Mouse (Mus musculus): Measurements from ENCODE around the gene Iqgap3. TPM values are rescaled to one million over a fixed set of nuclear protein-coding genes. Genes with fewer than 3 reads are reported as not detected.

Iqgap3 gene
- polyA plus RNA-seq, 1 experiment from 2014 or later = 20.9 TPM

DNA sequence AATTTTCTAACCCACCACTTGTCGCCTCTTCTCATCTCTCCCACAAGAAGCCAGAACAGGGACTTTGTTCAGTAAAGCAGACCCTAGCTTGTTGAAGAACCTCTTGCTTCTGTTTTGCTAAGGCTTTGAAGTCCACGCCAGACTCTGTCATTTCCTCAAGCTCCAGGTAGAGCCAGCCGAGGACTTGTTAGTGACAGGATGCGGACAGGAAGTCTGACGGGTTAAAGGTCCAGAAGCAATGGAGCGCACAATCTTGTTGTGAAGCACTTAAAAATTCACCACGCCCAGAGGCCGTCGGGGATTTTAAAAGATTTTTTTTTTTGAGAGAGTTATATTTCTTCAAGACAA, 59.6 kb downstream of the Iqgap3 start:
- Histone ChIP-seq H3K36me3 (ENCODE audit: insufficient read depth, low read length) (no peaks in the 10 kb centered on the region), H3K4me1 (ENCODE audit: insufficient read depth, low read length) (peaks cover 63% of the 10 kb centered on the region), H3K4me2 (replicated peaks; ENCODE audit: low read depth, low read length) (peak overlapping the region; percentile 76), H3K9ac (replicated peaks; ENCODE audit: low read length) (peak overlapping the region; percentile 77), H3K4me3 (ENCODE audit: low read length) (peak overlapping the region; percentile 86), H3K27ac (ENCODE audit: low read length) (peak overlapping the region; percentile 97), H3K27me3 (ENCODE audit: insufficient read depth, low read length) (no peaks in the 10 kb centered on the region), H3K9me3 (ENCODE audit: low read length) (no peaks in the 10 kb centered on the region)
- WGBS = 6% methylated on average over 9 of the region's 9 CpGs
- no peak for ATAC-seq (ENCODE audit: low FRiP score, low TSS enrichment)

DNA sequence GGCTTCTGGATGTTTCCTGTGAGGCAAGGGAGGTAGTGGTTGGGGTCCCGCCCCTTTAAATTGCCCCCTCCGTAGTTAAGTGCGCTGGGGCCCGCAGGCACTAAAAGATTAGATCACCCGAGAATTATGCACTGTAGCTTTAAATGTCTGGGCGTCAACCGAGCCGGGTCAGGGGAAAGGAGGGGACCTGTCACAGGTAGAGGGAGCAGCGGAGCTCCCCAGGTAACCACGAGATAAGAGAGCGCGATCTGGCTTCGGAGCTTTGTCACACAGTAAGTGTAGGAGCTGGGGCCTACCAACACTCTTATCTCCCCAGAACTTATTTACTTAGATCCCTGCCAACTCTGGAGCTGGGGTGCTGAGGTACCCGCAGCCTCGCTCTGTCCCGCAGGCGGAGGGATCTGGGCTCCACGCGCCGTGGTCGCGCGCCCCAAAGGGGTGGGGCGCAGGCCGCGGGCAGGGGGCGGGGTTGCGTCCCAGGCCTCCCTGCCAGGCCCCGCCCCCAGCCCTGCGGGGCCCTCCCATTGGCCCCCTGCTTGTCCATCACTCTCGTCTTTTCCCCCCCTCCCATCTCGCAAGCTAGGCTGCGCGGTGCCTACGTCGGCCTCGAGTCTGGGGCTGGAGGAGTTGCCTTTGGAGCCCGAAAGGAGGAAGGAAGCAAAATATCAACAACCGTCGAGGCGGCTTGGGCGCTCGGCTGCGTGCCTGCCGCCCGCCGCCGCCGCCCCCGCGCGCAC, 60.2 kb downstream of the Iqgap3 start, which contains the start of gene Mef2d:
Gene Mef2d, plus strand, starts transcription at position 586 of the 737 bp plus-strand sequence.
- H3K4me1 ChIP-seq (ENCODE audit: insufficient read depth, low read length) = peaks cover 68% of the 10 kb centered on the region
- WGBS = under 1% methylated on average over 51 of the region's 52 CpGs
- peak within 1 kb of the TSS; percentile 86 for H3K4me3 ChIP-seq (ENCODE audit: low read length)
- peak; percentile 86 for ATAC-seq (ENCODE audit: low FRiP score, low TSS enrichment)
- no peaks in the 10 kb centered on the region for H3K27me3 ChIP-seq (ENCODE audit: insufficient read depth, low read length)
- no peaks in the 10 kb centered on the region for H3K9me3 ChIP-seq (ENCODE audit: low read length)
- H3K27ac ChIP-seq (ENCODE audit: low read length) = peak within 1 kb of the TSS; percentile 97
- no peaks in the 10 kb centered on the region for H3K36me3 ChIP-seq (ENCODE audit: insufficient read depth, low read length)
- peak within 1 kb of the TSS; percentile 76 for H3K4me2 ChIP-seq (replicated peaks; ENCODE audit: low read depth, low read length)
- H3K9ac ChIP-seq (replicated peaks; ENCODE audit: low read length) = peak within 1 kb of the TSS; percentile 77

DNA sequence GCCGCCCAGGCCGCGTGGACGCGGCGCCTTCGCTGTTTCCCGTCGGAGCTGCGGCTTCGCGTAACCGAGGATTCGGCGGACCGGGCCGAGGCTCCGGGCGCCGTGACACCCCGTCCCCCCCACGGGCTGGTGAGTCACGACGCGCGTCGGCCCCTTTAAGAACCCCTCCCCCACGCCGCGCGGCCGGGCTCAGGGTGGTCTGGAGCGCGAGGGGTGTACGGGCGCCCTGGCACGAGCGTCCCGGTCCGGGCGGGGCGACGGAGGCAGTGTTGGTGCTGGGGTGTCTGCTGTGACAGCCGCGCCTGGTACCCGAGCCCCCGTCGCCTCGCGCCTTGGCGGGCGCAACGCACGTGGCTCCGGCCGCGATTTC, 60.8 kb downstream of the Iqgap3 start:
- under 1% methylated on average over 49 of the region's 57 CpGs for WGBS

DNA sequence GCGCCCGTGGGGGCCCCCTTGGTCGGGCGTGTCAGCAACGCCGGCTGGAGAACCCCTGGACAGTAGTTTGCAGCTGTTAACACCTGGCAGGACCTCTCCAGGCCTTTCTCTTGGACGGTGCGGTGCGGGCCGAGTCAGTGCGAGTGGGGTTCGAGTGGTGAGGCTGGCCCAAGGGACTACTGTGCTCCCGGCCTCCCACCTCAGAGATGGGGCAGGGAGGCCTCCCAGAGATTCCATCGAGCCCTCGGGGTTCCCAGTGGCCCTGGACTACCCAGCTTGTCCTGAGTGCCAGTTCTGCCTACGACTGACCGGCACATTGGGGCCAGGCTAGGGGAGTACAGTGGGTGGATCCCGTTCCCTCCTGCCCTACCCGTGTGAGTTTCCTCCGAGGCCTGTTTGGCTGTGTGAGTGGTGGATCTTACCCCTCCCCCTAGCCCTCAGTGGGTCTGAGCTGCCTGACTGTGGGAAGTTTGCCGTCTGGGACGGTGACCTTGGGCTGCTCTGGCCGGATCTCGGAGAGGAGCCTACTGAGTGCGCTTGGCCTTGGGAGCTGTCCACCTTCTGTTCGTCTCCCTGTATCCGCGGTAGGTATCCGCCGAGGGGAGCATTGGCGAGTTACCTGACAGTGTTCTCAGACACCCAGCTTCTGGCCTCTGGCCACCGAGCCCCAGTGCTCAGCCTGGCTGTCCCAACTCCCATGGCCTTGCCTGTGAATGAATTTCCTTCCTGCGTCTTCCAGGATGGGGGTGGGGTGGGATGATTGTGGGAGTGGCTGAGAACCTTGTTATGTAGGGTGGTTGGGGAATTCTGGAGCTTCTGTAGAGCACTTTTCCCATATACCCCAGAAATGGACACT, 61.4 kb downstream of the Iqgap3 start:
- Histone ChIP-seq H3K4me1 (ENCODE audit: insufficient read depth, low read length) (peaks cover 71% of the 10 kb centered on the region), H3K4me2 (replicated peaks; ENCODE audit: low read depth, low read length) (peak overlapping the region; percentile 76), H3K27ac (ENCODE audit: low read length) (peak overlapping the region; percentile 97), H3K4me3 (ENCODE audit: low read length) (peak overlapping the region; percentile 86), H3K9me3 (ENCODE audit: low read length) (no peaks in the 10 kb centered on the region), H3K9ac (replicated peaks; ENCODE audit: low read length) (peak overlapping the region; percentile 77), H3K27me3 (ENCODE audit: insufficient read depth, low read length) (no peaks in the 10 kb centered on the region), H3K36me3 (ENCODE audit: insufficient read depth, low read length) (no peaks in the 10 kb centered on the region)
- ATAC-seq (ENCODE audit: low FRiP score, low TSS enrichment) = peak; percentile 8; the same call in 1 of the 2 replicates
- under 1% methylated on average over 33 of the region's 33 CpGs for WGBS

More for the DNA sequence above, 60.8 kb downstream of the Iqgap3 start:
- Histone ChIP-seq H3K36me3 (ENCODE audit: insufficient read depth, low read length) (no peaks in the 10 kb centered on the region), H3K4me1 (ENCODE audit: insufficient read depth, low read length) (peaks cover 71% of the 10 kb centered on the region), H3K27me3 (ENCODE audit: insufficient read depth, low read length) (no peaks in the 10 kb centered on the region), H3K4me3 (ENCODE audit: low read length) (peak overlapping the region; percentile 86), H3K9ac (replicated peaks; ENCODE audit: low read length) (peak overlapping the region; percentile 77), H3K9me3 (ENCODE audit: low read length) (no peaks in the 10 kb centered on the region), H3K27ac (ENCODE audit: low read length) (peak overlapping the region; percentile 97), H3K4me2 (replicated peaks; ENCODE audit: low read depth, low read length) (peak overlapping the region; percentile 76)
- peak; percentile 20 for ATAC-seq (ENCODE audit: low FRiP score, low TSS enrichment)

DNA sequence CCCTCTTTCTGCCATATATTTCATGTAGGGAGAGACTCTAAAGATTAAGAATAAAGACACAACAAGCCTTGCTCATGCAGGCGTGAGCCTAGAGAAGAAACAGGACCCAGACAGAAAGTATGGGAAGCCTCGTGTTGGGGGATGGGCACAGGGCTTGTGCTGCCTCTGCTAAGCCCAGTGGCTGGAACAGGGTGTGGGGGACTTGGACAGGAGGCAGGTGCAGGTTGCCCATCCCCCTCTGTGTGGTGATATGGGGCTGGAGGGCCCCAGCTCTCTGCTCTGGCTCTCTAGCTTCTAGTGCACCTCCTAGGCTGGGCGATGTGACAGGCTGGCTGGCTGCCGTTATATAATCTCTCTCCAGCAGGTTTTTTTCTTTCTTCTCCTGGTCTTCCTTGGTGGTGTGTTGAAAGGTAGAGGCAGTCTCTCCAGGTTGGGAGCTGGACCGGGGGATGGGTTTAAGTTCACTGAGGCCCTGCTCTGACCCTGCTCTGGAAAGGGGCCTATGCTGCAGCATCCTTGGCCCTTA, 62.3 kb downstream of the Iqgap3 start:
- ATAC-seq (ENCODE audit: low FRiP score, low TSS enrichment) = no peak
- Histone ChIP-seq H3K27me3 (ENCODE audit: insufficient read depth, low read length) (no peaks in the 10 kb centered on the region), H3K27ac (ENCODE audit: low read length) (peak overlapping the region; percentile 97), H3K4me3 (ENCODE audit: low read length) (peak overlapping the region; percentile 86), H3K9me3 (ENCODE audit: low read length) (no peaks in the 10 kb centered on the region), H3K9ac (replicated peaks; ENCODE audit: low read length) (peak overlapping the region; percentile 77), H3K4me1 (ENCODE audit: insufficient read depth, low read length) (peaks cover 76% of the 10 kb centered on the region), H3K36me3 (ENCODE audit: insufficient read depth, low read length) (no peaks in the 10 kb centered on the region), H3K4me2 (replicated peaks; ENCODE audit: low read depth, low read length) (peak overlapping the region; percentile 76)
- 16% methylated on average over 5 of the region's 5 CpGs for WGBS

DNA sequence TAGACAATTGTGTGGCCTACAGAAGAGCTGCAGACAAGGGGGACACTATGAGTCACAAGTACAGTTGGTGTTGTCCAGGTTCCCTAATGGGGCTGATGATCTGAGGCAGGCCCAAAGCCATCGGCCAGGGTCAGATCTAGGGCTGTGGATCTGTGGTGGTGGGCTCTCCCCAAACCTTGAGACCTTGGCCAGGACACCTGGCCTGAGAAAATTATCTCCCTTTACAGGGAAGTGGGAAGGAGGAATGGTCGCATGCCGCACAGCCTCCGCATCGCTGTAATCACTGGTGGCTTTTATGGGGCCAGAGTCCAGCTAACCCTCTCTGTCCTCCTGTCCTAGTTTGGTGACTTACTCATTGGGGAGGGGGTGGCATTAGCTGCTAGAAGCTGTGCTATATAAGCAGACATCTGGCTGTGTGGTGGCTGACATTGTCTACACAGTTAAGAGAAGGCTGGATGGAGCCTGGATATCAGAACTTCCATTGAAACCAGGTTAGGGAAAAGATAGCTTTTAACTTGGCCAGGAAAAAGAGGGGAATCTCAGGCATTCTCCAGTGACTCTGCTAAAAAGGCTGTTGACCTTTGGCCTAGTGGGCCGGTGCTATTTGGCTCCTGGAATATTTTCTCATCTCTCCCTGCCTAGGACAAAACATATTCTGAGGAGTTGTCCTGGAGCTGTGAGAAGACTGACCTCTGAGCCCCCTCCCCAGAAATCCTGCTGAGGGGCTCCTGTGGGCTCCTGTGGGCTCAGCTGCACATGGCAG, 63.1 kb downstream of the Iqgap3 start:
- Histone ChIP-seq H3K27me3 (ENCODE audit: insufficient read depth, low read length) (no peaks in the 10 kb centered on the region), H3K9ac (replicated peaks; ENCODE audit: low read length) (peak overlapping the region; percentile 77; the same call in 1 of the 2 replicates), H3K4me1 (ENCODE audit: insufficient read depth, low read length) (peaks cover 76% of the 10 kb centered on the region), H3K36me3 (ENCODE audit: insufficient read depth, low read length) (no peaks in the 10 kb centered on the region), H3K27ac (ENCODE audit: low read length) (no peak overlapping the region), H3K4me3 (ENCODE audit: low read length) (peak overlapping the region; percentile 86), H3K4me2 (replicated peaks; ENCODE audit: low read depth, low read length) (peak overlapping the region; percentile 76), H3K9me3 (ENCODE audit: low read length) (no peaks in the 10 kb centered on the region)
- no peak for ATAC-seq (ENCODE audit: low FRiP score, low TSS enrichment)
- WGBS = 52% methylated on average over 6 of the region's 6 CpGs

DNA sequence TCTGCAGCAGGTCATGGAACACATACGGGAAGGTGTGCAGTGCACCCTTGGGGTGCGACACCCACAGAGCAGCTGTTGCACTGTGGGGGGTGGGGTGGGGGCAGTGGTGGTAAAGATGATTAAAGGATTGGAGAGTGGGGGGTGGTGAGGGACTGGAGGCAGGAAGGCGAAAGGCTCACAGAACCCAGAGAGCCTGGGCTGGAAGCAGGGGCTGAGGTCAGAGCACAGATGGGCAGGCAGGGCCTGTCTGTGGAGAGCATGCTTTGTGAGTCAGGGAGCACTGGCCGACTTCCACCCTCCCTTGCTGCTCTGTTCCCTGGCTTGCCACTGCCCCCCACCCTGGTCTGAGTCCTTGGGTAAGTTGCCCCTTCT, 63.6 kb downstream of the Iqgap3 start:
- peak overlapping the region; percentile 76 for H3K4me2 ChIP-seq (replicated peaks; ENCODE audit: low read depth, low read length)
- H3K27ac ChIP-seq (ENCODE audit: low read length) = no peak overlapping the region
- H3K9me3 ChIP-seq (ENCODE audit: low read length) = no peaks in the 10 kb centered on the region
- ATAC-seq (ENCODE audit: low FRiP score, low TSS enrichment) = no peak
- peaks cover 76% of the 10 kb centered on the region for H3K4me1 ChIP-seq (ENCODE audit: insufficient read depth, low read length)
- no peaks in the 10 kb centered on the region for H3K27me3 ChIP-seq (ENCODE audit: insufficient read depth, low read length)
- no peak overlapping the region for H3K4me3 ChIP-seq (ENCODE audit: low read length)
- H3K9ac ChIP-seq (replicated peaks; ENCODE audit: low read length) = 0 out of 2 replicates have a peak overlapping the region, but pooled peaks have one; percentile 14
- WGBS = 30% methylated on average over 4 of the region's 4 CpGs
- no peaks in the 10 kb centered on the region for H3K36me3 ChIP-seq (ENCODE audit: insufficient read depth, low read length)

DNA sequence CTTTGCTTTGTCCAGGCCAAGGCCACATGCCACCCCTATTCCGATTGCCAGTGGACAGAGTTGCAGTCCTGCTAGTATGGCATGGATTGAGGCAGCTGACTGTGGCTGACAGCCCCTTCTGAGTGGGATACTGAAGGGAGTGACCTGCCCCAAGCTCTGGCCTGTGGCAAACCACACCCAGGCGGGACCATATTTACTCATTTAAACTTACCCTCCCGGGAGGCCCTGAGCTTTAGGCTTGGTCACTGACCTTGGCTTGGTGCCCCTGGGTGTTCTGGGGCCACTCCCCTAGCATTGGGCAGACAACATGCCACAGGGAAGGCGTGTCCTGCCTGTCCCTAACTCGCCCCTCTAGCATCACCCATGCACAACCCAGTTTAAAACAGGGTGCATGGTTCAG, 64.2 kb downstream of the Iqgap3 start:
- H3K9me3 ChIP-seq (ENCODE audit: low read length) = no peaks in the 10 kb centered on the region
- ATAC-seq (ENCODE audit: low FRiP score, low TSS enrichment) = no peak
- no peaks in the 10 kb centered on the region for H3K27me3 ChIP-seq (ENCODE audit: insufficient read depth, low read length)
- H3K4me3 ChIP-seq (ENCODE audit: low read length) = no peak overlapping the region
- H3K4me1 ChIP-seq (ENCODE audit: insufficient read depth, low read length) = peaks cover 76% of the 10 kb centered on the region
- H3K4me2 ChIP-seq (replicated peaks; ENCODE audit: low read depth, low read length) = no peak overlapping the region
- no peaks in the 10 kb centered on the region for H3K36me3 ChIP-seq (ENCODE audit: insufficient read depth, low read length)
- peak overlapping the region; percentile 5; the same call in 1 of the 2 replicates for H3K9ac ChIP-seq (replicated peaks; ENCODE audit: low read length)
- WGBS = 53% methylated on average over 5 of the region's 5 CpGs
- H3K27ac ChIP-seq (ENCODE audit: low read length) = no peak overlapping the region

DNA sequence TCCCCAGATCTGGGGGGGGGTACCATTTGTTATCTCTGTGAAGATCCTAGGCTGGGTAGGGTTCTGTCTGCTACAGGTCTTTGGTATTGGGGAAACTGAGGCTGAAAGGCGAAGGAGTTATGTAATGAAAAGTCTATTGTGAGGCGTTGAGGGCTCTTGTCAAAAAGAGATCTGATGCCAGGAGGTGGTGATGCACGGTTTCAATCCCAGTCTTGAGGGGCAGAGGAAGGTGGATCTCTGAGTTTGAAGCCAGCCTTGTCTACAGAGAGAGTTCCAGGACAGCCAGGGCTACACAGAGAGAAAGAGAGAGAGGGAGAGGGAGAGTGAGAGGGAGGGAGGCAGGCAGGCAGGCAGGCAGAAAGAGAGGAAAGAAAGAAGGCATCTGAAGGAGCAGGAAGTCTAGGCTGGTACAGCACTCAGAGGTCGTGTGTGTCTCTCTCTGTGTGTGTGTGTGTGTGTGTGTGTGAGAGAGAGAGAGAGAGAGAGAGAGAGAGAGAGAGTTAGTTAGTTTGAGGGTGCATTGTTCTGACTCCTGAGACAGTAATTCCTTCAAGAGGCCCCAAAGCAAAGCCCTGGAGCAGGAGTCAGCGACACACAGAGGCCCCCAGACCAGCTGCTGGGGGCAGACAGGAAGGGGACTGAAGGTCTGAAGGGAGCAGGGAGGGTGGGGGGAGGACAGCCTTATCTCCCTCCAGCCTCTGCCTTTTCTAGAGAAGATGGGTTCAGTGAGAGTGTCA, 64.8 kb downstream of the Iqgap3 start:
- Histone ChIP-seq H3K9ac (replicated peaks; ENCODE audit: low read length) (peak overlapping the region; percentile 5; the same call in 1 of the 2 replicates), H3K9me3 (ENCODE audit: low read length) (no peaks in the 10 kb centered on the region), H3K4me3 (ENCODE audit: low read length) (no peak overlapping the region), H3K36me3 (ENCODE audit: insufficient read depth, low read length) (no peaks in the 10 kb centered on the region), H3K27me3 (ENCODE audit: insufficient read depth, low read length) (no peaks in the 10 kb centered on the region), H3K4me2 (replicated peaks; ENCODE audit: low read depth, low read length) (no peak overlapping the region), H3K4me1 (ENCODE audit: insufficient read depth, low read length) (peaks cover 76% of the 10 kb centered on the region), H3K27ac (ENCODE audit: low read length) (no peak overlapping the region)
- no peak for ATAC-seq (ENCODE audit: low FRiP score, low TSS enrichment)
- 41% methylated on average over 5 of the region's 5 CpGs for WGBS

Measured in kidney, embryonic 16.5 days (tissue).